Mouse (Mus musculus) MN1 (cell line): ENCODE measurements around the gene Smoc1.

Experiments
- DNase-seq: peaks from one replicate; pipeline ENCODE4 v3.0.0-alpha.2; 2016; ENCODE audit warnings: low spot score

The Smoc1 gene

GRCm38 (mm10) chr12:81024993-81025392 is 1.6 kb upstream of the Smoc1 start:
- DNase-seq, result no peak

GRCm38 (mm10) chr12:81026995-81027942 is 661 bp downstream of the Smoc1 start:
- DNase-seq, result peak; percentile 31

GRCm38 (mm10) chr12:81028291-81028920 is 1.8 kb downstream of the Smoc1 start:
- DNase-seq, result peak; percentile 52

GRCm38 (mm10) chr12:81029731-81030130 is 3.1 kb downstream of the Smoc1 start:
- DNase-seq, result no peak

GRCm38 (mm10) chr12:81031579-81031978 is 5.0 kb downstream of the Smoc1 start:
- DNase-seq, result no peak

- DNase-seq, result peak; percentile 76
These were observed 6.9 kb downstream of the Smoc1 start for GRCm38 (mm10) chr12:81033389-81034041.

- DNase-seq, result peak; percentile 50
These were observed 7.4 kb downstream of the Smoc1 start for GRCm38 (mm10) chr12:81034042-81034417.

GRCm38 (mm10) chr12:81035850-81036249 is 9.2 kb downstream of the Smoc1 start:
- no peak for DNase-seq

GRCm38 (mm10) chr12:81043616-81044015 is 17.0 kb downstream of the Smoc1 start:
- DNase-seq, result no peak

GRCm38 (mm10) chr12:81046926-81047325 is 20.3 kb downstream of the Smoc1 start:
- no peak for DNase-seq

GRCm38 (mm10) chr12:81049661-81050060 is 23.1 kb downstream of the Smoc1 start:
- DNase-seq, result no peak

GRCm38 (mm10) chr12:81055000-81055705 is 28.5 kb downstream of the Smoc1 start:
- no peak for DNase-seq

- DNase-seq, result no peak
These were observed 29.2 kb downstream of the Smoc1 start for GRCm38 (mm10) chr12:81055811-81056210.

- no peak for DNase-seq
These were observed 31.0 kb downstream of the Smoc1 start for GRCm38 (mm10) chr12:81057619-81058018.

- DNase-seq, result no peak
These were observed 32.0 kb downstream of the Smoc1 start for GRCm38 (mm10) chr12:81058561-81058960.

- DNase-seq, result no peak
These were observed 35.3 kb downstream of the Smoc1 start for GRCm38 (mm10) chr12:81061831-81062361.

- no peak for DNase-seq
These were observed 36.8 kb downstream of the Smoc1 start for GRCm38 (mm10) chr12:81063336-81063955.

GRCm38 (mm10) chr12:81074139-81074538 is 47.5 kb downstream of the Smoc1 start:
- DNase-seq, result no peak

- no peak for DNase-seq
These were observed 48.3 kb downstream of the Smoc1 start for GRCm38 (mm10) chr12:81074941-81075340.

GRCm38 (mm10) chr12:81077953-81078646 is 51.5 kb downstream of the Smoc1 start:
- DNase-seq, result no peak

- DNase-seq, result no peak
These were observed 53.7 kb downstream of the Smoc1 start for GRCm38 (mm10) chr12:81080345-81080744.
